Mouse (Mus musculus) lung, embryonic 15.5 days (tissue): ENCODE data around the gene Cdkl1. TPM values are rescaled to one million over a fixed set of nuclear protein-coding genes. Genes with fewer than 3 reads are reported as not detected.

ENCODE experiments used
- ATAC-seq: fragments of 200-750 bp; cut with Nextera tagmentation; 2 replicates; pipeline ENCODE4 v1.8.0; 2017; ENCODE audit warnings: moderate number of reproducible peaks, borderline replicate concordance; ENCODE audit not compliant: low FRiP score, low TSS enrichment; ENCODE audit errors: extremely low read depth
- H3K27ac ChIP-seq: fragments of 300-500 bp; sonication (generic); 2 replicates; pipeline ENCODE4 v1.5.1; 2015; ENCODE audit warnings: moderate library complexity, mild to moderate bottlenecking, inconsistent platforms
- H3K27me3 ChIP-seq: fragments of 300-500 bp; sonication (generic); 2 replicates; pipeline ENCODE4 v1.6.1; 2015; ENCODE audit warnings: inconsistent platforms
- H3K36me3 ChIP-seq: fragments of 300-500 bp; sonication (generic); 2 replicates; pipeline ENCODE4 v1.6.1; 2015; ENCODE audit warnings: inconsistent platforms
- H3K4me1 ChIP-seq: fragments of 300-500 bp; sonication (generic); 2 replicates; pipeline ENCODE4 v1.6.1; 2015; ENCODE audit warnings: inconsistent platforms
- H3K4me2 ChIP-seq: fragments of 300-500 bp; sonication (generic); 2 replicates; pipeline ENCODE4 v1.6.1; 2015; ENCODE audit warnings: inconsistent platforms, mild to moderate bottlenecking, moderate library complexity
- H3K4me3 ChIP-seq: fragments of 300-500 bp; sonication (generic); 2 replicates; pipeline ENCODE4 v1.5.1; 2015; ENCODE audit warnings: mild to moderate bottlenecking, inconsistent platforms
- H3K9ac ChIP-seq: fragments of 300-500 bp; sonication (generic); 2 replicates; pipeline ENCODE4 v1.6.1; 2015; ENCODE audit warnings: inconsistent platforms
- H3K9me3 ChIP-seq: fragments of 300-500 bp; sonication (generic); 2 replicates; pipeline ENCODE4 v1.6.1; 2016; ENCODE audit warnings: inconsistent platforms
- WGBS: fragments of 180-500 bp; shearing (Covaris S2); methylation state at CpG from one replicate; pipeline ENCODE4 v1.1.7; 2015; 5-methylcytosine and 5-hydroxymethylcytosine counted together
- polyA plus RNA-seq: library from polyadenylated mRNA; unstranded; fragments of >200 nt; fragmentation: Nextera tagmentation; extraction: Ambion mirVana; gene quantifications from 2 replicates; pipeline ENCODE4 v1.2.1, GENCODE M21; 2015

Cdkl1 gene
- polyA plus RNA-seq, 1 experiment from 2014 or later = 1.6 TPM

DNA sequence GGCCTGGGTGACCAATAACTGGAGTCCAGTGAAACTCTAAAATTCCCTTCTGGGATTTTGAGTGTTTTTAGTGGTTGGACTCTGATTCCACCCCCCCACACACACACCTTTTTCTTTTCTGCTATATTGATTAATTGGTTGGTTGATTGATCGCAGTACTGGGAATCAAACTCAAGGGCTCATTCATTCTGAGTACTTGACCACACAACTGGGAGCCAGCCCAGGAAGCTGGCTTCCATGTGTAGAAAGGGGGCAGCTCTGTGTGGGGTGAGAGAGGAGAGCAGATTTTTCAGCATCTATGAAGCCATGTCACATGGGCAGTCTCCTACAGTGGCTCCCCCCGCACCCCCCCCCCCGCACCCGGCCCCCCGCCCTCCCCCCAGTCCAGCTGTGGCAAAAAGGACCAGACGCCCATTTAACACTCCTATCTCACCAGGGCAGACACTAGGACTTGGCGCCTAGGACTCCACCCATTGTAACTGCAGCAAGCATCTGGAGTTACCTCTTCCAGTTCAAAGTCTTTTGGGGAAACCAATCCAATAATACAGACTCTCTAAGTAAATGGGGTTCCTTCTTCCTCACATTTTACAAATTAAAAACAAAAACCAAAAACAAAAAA, 31.7 kb downstream of the Cdkl1 start:
- Histone ChIP-seq H3K9me3 (no peaks in the 10 kb centered on the region), H3K27me3 (no peaks in the 10 kb centered on the region), H3K36me3 (no peaks in the 10 kb centered on the region), H3K9ac (no peak overlapping the region), H3K4me2 (peak overlapping the region; percentile 82), H3K27ac (peak overlapping the region; percentile 95), H3K4me3 (no peak overlapping the region), H3K4me1 (peaks cover 37% of the 10 kb centered on the region)
- 23% methylated on average over 5 of the region's 7 CpGs for WGBS
- ATAC-seq = peak; percentile 28; the same call in 1 of the 2 replicates

DNA sequence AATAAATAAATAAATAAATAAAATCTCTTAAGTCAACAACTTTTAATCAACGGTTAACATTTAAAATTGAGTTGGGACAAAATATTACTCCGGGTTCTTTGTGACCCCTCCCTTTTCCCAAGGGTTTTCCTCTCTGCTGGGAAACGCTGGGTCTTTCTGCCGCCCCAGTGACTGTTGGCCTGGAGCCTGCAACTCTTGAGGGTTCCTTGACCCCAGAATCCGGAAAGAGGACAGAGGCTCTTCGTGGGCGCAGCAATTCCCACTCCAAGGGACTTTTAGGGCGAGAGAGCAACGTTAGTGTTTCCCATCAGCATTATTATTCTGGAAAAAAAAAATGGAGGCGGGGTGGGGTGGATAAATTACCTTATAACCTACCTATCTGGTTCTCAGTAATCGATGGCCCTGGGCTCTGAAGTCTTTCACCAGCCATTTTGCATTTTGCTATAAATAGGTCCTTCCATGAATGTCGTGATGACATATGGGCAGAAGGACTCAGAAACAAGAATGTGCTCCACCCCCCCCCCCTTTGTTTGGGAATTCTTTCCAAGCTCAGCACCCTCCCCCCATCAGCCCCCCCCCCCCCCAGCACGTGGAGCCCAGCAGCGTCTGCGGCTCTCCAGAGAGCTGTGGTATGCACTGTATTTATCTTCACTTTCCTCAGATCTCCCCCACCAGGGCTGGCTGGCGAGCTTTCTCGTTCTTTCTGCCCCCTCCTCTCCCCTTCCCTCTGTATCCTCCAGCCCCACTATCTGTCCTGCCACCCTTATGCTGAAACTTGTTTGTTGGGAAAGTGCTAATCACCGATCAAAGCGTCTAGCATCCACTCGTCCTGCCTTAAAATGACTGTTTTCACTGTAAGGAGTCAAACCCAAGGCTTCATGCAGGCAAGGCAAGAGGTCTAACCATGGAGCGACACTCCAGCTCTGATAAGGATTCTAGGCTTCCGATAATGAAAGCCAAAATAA, 32.6 kb downstream of the Cdkl1 start:
- no peaks in the 10 kb centered on the region for H3K9me3 ChIP-seq
- ATAC-seq = peak; percentile 82; the same call in 1 of the 2 replicates
- 2% methylated on average over 21 of the region's 22 CpGs for WGBS
- peak overlapping the region; percentile 37 for H3K9ac ChIP-seq
- peak overlapping the region; percentile 82 for H3K4me2 ChIP-seq
- no peaks in the 10 kb centered on the region for H3K27me3 ChIP-seq
- peak overlapping the region; percentile 95 for H3K27ac ChIP-seq
- H3K36me3 ChIP-seq = no peaks in the 10 kb centered on the region
- H3K4me1 ChIP-seq = peaks cover 40% of the 10 kb centered on the region
- H3K4me3 ChIP-seq = peak overlapping the region; percentile 36

GRCm38 (mm10) chr12:69757418-69758141, 33.5 kb downstream of the Cdkl1 start:
- H3K4me2 ChIP-seq = peak overlapping the region; percentile 82
- ATAC-seq = peak; percentile 87
- H3K9me3 ChIP-seq = no peaks in the 10 kb centered on the region
- peaks cover 40% of the 10 kb centered on the region for H3K4me1 ChIP-seq
- peak overlapping the region; percentile 95 for H3K27ac ChIP-seq
- H3K9ac ChIP-seq = peak overlapping the region; percentile 37; the same call in 1 of the 2 replicates
- no peaks in the 10 kb centered on the region for H3K36me3 ChIP-seq
- 2% methylated on average over 22 of the region's 22 CpGs for WGBS
- no peaks in the 10 kb centered on the region for H3K27me3 ChIP-seq
- peak overlapping the region; percentile 36 for H3K4me3 ChIP-seq

- no peak for ATAC-seq
- Histone ChIP-seq H3K27ac (0 out of 2 replicates have a peak overlapping the region, but pooled peaks have one; percentile 47), H3K4me2 (no peak overlapping the region), H3K4me3 (no peak overlapping the region), H3K36me3 (no peaks in the 10 kb centered on the region), H3K9me3 (no peaks in the 10 kb centered on the region), H3K9ac (no peak overlapping the region), H3K27me3 (no peaks in the 10 kb centered on the region), H3K4me1 (peaks cover 52% of the 10 kb centered on the region)
- 75% methylated on average over 5 of the region's 5 CpGs for WGBS
These were observed 35.1 kb downstream of the Cdkl1 start for GRCm38 (mm10) chr12:69756015-69756414.

DNA sequence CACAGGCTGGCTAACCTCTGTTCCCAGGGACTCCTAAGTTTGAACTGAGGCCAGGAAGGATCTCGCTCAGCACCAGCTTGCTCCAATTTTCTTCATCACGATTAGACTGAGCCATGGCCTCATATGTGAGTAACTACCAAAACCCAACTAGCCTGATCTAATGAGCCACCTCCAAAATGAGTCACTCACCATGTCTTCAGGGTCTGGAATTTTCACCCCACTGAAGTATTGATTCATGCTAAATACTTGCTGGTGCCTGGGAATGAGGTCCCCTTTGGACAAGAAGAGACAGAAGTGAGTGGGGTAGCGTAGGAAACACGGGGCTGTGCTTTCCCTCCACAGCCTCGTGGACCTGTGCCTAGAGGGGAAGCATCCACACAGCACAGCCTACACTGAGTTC, 37.1 kb downstream of the Cdkl1 start:
- Histone ChIP-seq H3K27me3 (no peaks in the 10 kb centered on the region), H3K9ac (no peak overlapping the region), H3K4me3 (no peak overlapping the region), H3K27ac (no peak overlapping the region), H3K4me1 (peaks cover 40% of the 10 kb centered on the region), H3K4me2 (no peak overlapping the region), H3K9me3 (no peaks in the 10 kb centered on the region), H3K36me3 (no peaks in the 10 kb centered on the region)
- ATAC-seq = no peak
- 74% methylated on average over 5 of the region's 5 CpGs for WGBS

- no peak overlapping the region for H3K9ac ChIP-seq
- 33% methylated on average over 10 of the region's 10 CpGs for WGBS
- peak; percentile 77 for ATAC-seq
These were observed 39.2 kb downstream of the Cdkl1 start for GRCm38 (mm10) chr12:69751864-69752341.

GRCm38 (mm10) chr12:69744138-69744537, 46.9 kb downstream of the Cdkl1 start:
- Histone ChIP-seq H3K4me1 (no peaks in the 10 kb centered on the region), H3K4me2 (no peak overlapping the region), H3K9me3 (no peaks in the 10 kb centered on the region), H3K27me3 (no peaks in the 10 kb centered on the region), H3K4me3 (no peak overlapping the region), H3K36me3 (no peaks in the 10 kb centered on the region), H3K27ac (no peak overlapping the region), H3K9ac (no peak overlapping the region)
- ATAC-seq = no peak
- 59% methylated on average over 5 of the region's 5 CpGs for WGBS

More at GRCm38 (mm10) chr12:69751864-69752341, 39.2 kb downstream of the Cdkl1 start:
- no peaks in the 10 kb centered on the region for H3K36me3 ChIP-seq
- no peak overlapping the region for H3K4me3 ChIP-seq
- H3K27me3 ChIP-seq = no peaks in the 10 kb centered on the region
- peak overlapping the region; percentile 52 for H3K27ac ChIP-seq
- H3K9me3 ChIP-seq = no peaks in the 10 kb centered on the region
- H3K4me2 ChIP-seq = no peak overlapping the region
- H3K4me1 ChIP-seq = peaks cover 24% of the 10 kb centered on the region

- Histone ChIP-seq H3K36me3 (no peaks in the 10 kb centered on the region), H3K27me3 (no peaks in the 10 kb centered on the region), H3K9ac (no peak overlapping the region), H3K4me2 (no peak overlapping the region), H3K4me3 (no peak overlapping the region), H3K27ac (no peak overlapping the region), H3K4me1 (no peaks in the 10 kb centered on the region), H3K9me3 (no peaks in the 10 kb centered on the region)
- ATAC-seq = no peak
- WGBS = 63% methylated on average over 5 of the region's 5 CpGs
These were observed 49.1 kb downstream of the Cdkl1 start for GRCm38 (mm10) chr12:69741965-69742364.

DNA sequence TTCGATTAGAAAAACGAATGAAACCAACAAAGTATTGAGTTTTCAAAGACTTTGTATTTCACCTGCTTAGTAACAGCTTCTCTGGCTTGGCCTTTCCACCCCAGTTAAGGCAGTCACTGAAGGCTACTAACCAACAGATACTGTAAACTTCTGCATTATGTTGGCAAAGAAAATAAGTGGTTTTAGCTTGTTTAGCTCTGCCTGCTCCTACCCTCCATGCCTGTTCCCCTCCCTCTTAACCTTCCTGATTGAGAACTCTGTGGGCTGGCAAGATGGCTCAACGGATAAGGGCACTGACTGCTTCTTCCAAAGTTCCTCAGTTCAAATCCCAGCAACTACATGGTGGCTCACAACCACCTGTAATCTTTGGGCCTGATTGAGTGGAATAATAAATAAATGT, 57.1 kb downstream of the Cdkl1 start:
- Histone ChIP-seq H3K27me3 (no peaks in the 10 kb centered on the region), H3K9me3 (no peaks in the 10 kb centered on the region), H3K4me3 (no peak overlapping the region), H3K9ac (no peak overlapping the region), H3K4me2 (no peak overlapping the region), H3K36me3 (no peaks in the 10 kb centered on the region), H3K4me1 (0 out of 2 replicates have a peak, but pooled peaks cover 3% of the 10 kb centered on the region), H3K27ac (no peak overlapping the region)
- WGBS = 72% methylated on average over 3 of the region's 3 CpGs
- no peak for ATAC-seq

DNA sequence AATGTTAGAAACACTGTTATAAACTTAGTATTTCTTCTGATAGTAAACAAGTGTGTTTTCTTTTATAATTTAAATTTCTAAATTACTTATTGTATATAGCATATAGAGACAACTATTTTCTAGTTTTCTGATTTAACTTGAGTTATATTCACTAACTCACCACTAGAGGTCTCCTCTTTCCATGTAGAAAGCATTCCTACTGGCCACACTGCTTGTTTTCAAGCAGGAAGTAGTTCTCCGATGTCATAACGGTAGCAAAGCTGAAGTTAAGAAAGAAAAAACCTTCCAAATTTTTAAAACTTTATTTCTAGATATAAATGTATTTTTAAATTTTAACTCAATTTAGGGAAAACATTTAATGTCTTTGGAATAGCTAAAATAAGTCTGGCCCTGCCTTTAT, 57.5 kb downstream of the Cdkl1 start:
- 3% methylated on average over 2 of the region's 2 CpGs for WGBS
- Histone ChIP-seq H3K36me3 (no peaks in the 10 kb centered on the region), H3K9ac (no peak overlapping the region), H3K9me3 (no peaks in the 10 kb centered on the region), H3K4me2 (no peak overlapping the region), H3K4me1 (0 out of 2 replicates have a peak, but pooled peaks cover 3% of the 10 kb centered on the region), H3K27me3 (no peaks in the 10 kb centered on the region), H3K27ac (no peak overlapping the region), H3K4me3 (no peak overlapping the region)
- ATAC-seq = no peak

GRCm38 (mm10) chr12:69732221-69732620, 58.8 kb downstream of the Cdkl1 start:
- Histone ChIP-seq H3K4me1 (0 out of 2 replicates have a peak, but pooled peaks cover 3% of the 10 kb centered on the region), H3K36me3 (no peaks in the 10 kb centered on the region), H3K4me2 (no peak overlapping the region), H3K9ac (no peak overlapping the region), H3K27ac (no peak overlapping the region), H3K9me3 (no peaks in the 10 kb centered on the region), H3K4me3 (no peak overlapping the region), H3K27me3 (no peaks in the 10 kb centered on the region)
- ATAC-seq = no peak
- WGBS = 50% methylated on average over 5 of the region's 5 CpGs
